Mouse (Mus musculus): Measurements from ENCODE around the gene Runx2. TPM values are rescaled to one million over a fixed set of nuclear protein-coding genes. Genes with fewer than 3 reads are reported as not detected.

Runx2 gene
- polyA plus RNA-seq, 1 experiment from 2014 or later, result 0.23 TPM

DNA sequence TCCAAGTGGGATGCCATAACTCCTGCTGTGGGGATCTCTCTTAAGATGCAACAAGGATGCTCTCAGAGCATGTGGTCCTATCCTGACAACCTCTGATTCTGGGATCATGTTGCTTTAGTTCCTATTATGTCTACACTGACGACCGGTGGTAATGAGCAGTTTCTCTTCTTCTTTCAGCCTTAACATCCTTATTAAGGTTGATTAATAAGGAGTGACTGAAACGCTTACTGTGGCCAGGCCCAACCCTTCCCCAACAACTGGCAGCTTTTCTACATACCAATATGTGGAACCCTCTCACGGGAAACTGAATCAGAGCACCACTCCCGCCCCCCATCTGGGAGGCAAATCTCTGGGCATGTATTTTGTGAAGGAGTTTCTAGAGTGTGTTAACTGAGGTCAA is 243.7 kb downstream of the Runx2 start:
- Histone ChIP-seq H3K36me3 (no peaks in the 10 kb centered on the region), H3K27ac (no peak overlapping the region), H3K9ac (no peak overlapping the region), H3K27me3 (0 out of 2 replicates have a peak, but pooled peaks cover 2% of the 10 kb centered on the region), H3K4me2 (no peak overlapping the region), H3K4me3 (no peak overlapping the region), H3K4me1 (replicated peaks) (no peaks in the 10 kb centered on the region), H3K9me3 (replicated peaks) (no peaks in the 10 kb centered on the region)
- no peak for ATAC-seq (replicated peaks; ENCODE audit: insufficient number of reproducible peaks, insufficient read depth, low FRiP score, low read depth)
- 72% methylated on average over 5 of the region's 5 CpGs for WGBS

DNA sequence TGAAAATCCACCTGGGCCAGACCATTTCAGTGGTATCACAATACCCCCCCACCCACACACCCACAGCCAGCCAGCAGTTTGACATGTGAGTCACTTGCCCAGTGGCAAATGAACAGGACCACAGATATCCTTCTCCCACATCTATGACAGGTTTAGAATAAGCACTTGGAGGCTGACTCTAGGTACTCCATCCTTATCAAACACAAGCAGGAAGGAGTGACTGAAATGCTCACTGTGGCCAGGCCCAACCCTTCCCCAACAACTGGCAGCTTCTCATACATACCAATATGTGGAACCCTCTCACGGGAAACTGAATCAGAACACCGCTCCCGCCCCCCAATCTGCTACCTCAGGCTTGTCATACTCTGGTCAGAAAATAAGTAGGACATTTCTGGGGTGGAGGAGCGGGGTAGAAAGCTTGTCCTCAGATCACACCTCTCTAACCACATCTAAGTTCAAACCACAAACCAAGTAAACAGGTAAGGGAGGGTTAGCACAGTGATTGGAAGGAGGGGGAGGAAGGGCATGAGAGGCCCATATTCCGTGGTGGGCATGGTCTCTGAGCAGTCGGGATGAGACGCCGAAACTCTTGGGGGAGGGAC is 245.5 kb downstream of the Runx2 start:
- Histone ChIP-seq H3K9ac (no peak overlapping the region), H3K27ac (no peak overlapping the region), H3K4me2 (no peak overlapping the region), H3K27me3 (0 out of 2 replicates have a peak, but pooled peaks cover 2% of the 10 kb centered on the region), H3K4me1 (replicated peaks) (no peaks in the 10 kb centered on the region), H3K4me3 (no peak overlapping the region), H3K9me3 (replicated peaks) (no peaks in the 10 kb centered on the region), H3K36me3 (no peaks in the 10 kb centered on the region)
- 77% methylated on average over 8 of the region's 8 CpGs for WGBS
- no peak for ATAC-seq (replicated peaks; ENCODE audit: insufficient number of reproducible peaks, insufficient read depth, low FRiP score, low read depth)

DNA sequence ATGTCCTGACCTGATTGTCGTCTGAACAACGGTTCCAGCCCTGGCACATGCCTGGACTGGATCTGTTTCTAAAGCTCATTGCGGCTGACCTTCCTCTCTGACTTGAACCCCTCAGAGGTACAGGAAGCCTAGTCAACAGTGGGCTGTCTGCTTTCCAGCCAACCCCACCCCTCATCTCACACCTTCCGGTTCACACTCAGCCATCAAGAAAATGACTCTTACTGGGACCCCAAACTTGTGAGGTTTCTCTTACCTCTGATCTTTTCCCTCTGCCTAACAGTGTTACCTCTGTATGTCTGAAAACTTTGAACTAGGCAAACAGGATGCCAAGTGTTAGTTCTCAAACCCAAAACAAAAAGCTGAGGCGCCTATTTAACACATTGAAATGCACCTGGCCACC is 247.6 kb downstream of the Runx2 start:
- ATAC-seq (replicated peaks; ENCODE audit: insufficient number of reproducible peaks, insufficient read depth, low FRiP score, low read depth), result no peak
- no peak overlapping the region for H3K9ac ChIP-seq
- H3K4me1 ChIP-seq (replicated peaks), result no peaks in the 10 kb centered on the region
- 73% methylated on average over 5 of the region's 5 CpGs for WGBS
- no peak overlapping the region for H3K4me2 ChIP-seq
- no peaks in the 10 kb centered on the region for H3K9me3 ChIP-seq (replicated peaks)
- H3K36me3 ChIP-seq, result no peaks in the 10 kb centered on the region
- H3K4me3 ChIP-seq, result no peak overlapping the region
- no peak overlapping the region for H3K27ac ChIP-seq
- H3K27me3 ChIP-seq, result 0 out of 2 replicates have a peak, but pooled peaks cover 2% of the 10 kb centered on the region

DNA sequence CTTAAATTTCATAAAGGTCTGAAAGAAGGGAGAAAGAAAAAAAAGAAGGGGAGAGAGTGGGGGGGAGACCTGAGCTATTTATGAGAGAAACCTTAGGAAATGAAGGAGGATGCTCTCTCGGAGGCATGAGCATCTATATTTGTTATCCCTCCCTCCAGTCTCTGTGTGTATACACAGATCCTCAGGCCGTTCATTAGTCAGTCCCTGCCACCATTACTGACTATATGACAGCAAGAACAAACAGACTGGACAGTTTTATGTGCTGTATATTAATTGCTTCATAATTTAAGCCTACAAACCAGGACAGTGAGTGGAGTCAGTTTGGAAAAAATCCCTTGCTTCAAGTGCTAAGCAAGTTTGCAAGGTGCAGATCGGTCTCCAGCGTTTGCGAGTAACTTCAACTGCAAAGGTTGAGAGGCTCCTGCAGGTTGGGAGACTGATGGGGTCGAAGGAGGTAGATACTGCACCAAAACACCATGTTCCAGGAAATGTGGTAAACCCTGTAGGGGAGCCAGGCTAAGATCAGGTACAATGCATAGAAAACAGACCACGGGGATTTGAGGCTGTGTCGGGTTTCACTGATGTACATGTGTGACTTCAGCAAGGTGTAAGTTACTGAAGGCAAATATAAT is 248.6 kb downstream of the Runx2 start:
- ATAC-seq (replicated peaks; ENCODE audit: insufficient number of reproducible peaks, insufficient read depth, low FRiP score, low read depth), result no peak
- 0 out of 2 replicates have a peak, but pooled peaks cover 2% of the 10 kb centered on the region for H3K27me3 ChIP-seq
- 72% methylated on average over 8 of the region's 8 CpGs for WGBS

DNA sequence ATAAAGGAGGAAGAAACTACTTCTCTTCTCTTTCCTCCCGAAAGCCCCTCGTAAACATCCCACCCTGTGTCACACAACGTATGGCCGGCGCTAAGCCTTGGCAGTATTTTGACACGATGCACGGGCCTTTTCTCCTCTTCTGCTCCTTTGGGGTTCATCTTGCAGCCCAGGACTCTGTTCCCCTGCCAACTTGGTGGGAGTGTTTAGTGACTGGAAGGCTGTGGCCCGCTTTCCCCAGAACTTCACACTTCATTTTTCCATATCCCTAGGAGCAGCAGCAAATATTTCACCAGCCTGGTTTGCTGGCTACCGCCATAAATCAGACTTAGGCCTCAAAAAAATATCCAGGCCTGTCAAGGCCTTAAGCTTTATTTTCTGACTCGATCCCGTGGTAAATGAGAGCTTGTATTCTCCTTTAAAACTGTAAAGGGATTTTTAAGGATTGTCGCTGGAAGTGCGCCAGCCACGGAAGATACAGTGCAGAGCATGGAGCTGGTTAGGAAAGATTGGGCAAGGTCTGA is 249.2 kb downstream of the Runx2 start:
- WGBS, result 68% methylated on average over 14 of the region's 14 CpGs
- no peak for ATAC-seq (replicated peaks; ENCODE audit: insufficient number of reproducible peaks, insufficient read depth, low FRiP score, low read depth)

More for the DNA sequence above, 248.6 kb downstream of the Runx2 start:
- Histone ChIP-seq H3K9me3 (replicated peaks) (no peaks in the 10 kb centered on the region), H3K4me3 (no peak overlapping the region), H3K36me3 (no peaks in the 10 kb centered on the region), H3K27ac (no peak overlapping the region), H3K9ac (no peak overlapping the region), H3K4me1 (replicated peaks) (no peaks in the 10 kb centered on the region), H3K4me2 (no peak overlapping the region)

DNA sequence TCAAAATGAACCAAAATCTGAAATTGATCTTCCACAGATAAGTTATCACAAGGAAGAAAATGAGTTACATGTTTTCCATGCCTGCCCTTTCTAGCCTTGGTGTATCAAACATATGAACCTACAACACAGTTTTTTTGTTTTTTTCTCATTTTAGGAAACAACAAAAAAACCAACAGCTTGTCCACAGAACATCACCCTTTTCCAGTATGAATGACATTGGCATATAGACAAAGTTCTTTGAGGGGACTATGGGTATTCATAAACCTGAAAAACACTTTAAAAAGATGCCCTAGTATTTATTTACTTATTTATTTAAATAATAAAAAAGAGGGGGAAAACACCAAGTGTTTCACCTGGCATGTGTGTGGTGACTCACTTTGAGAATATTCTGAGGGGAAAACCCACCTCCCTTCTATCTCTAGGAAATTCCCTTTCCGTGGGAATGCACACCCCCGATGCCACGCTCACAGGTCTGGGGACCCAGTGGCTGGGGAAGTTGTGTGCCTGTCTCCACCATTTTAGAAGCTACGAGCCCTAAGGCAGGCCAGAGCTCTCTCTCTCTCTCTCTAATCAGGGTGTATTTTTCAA is 249.9 kb downstream of the Runx2 start:
- no peaks in the 10 kb centered on the region for H3K36me3 ChIP-seq
- H3K4me2 ChIP-seq, result no peak overlapping the region
- H3K27ac ChIP-seq, result no peak overlapping the region
- H3K9ac ChIP-seq, result no peak overlapping the region
- H3K4me3 ChIP-seq, result no peak overlapping the region
- WGBS, result 75% methylated on average over 4 of the region's 4 CpGs
- ATAC-seq (replicated peaks; ENCODE audit: insufficient number of reproducible peaks, insufficient read depth, low FRiP score, low read depth), result no peak
- no peaks in the 10 kb centered on the region for H3K9me3 ChIP-seq (replicated peaks)
- 0 out of 2 replicates have a peak, but pooled peaks cover 2% of the 10 kb centered on the region for H3K27me3 ChIP-seq
- no peaks in the 10 kb centered on the region for H3K4me1 ChIP-seq (replicated peaks)

More for the DNA sequence above, 249.2 kb downstream of the Runx2 start:
- Histone ChIP-seq H3K4me1 (replicated peaks) (no peaks in the 10 kb centered on the region), H3K36me3 (no peaks in the 10 kb centered on the region), H3K27me3 (0 out of 2 replicates have a peak, but pooled peaks cover 1% of the 10 kb centered on the region), H3K27ac (no peak overlapping the region), H3K4me3 (no peak overlapping the region), H3K9me3 (replicated peaks) (no peaks in the 10 kb centered on the region), H3K9ac (no peak overlapping the region), H3K4me2 (no peak overlapping the region)

DNA sequence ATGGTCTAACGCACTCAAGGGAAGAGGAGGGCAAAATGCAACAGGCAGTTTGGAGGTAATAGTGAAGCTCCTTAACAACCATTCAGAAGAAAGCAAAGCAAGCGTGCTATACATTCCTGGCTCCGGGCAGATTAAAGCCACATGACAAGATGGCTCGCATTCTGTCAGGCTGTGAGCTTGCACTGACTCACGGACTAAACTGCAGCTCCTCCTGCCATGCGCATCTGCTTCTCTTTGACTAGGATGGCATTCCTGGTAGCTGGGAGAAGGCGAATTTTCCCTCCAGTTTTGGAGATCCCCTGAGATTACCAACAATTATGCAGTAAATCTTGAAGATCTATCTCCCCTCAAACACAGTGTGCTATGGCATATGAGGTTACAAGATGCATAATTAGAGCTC is 254.6 kb downstream of the Runx2 start:
- no peaks in the 10 kb centered on the region for H3K36me3 ChIP-seq
- no peaks in the 10 kb centered on the region for H3K4me1 ChIP-seq (replicated peaks)
- no peak overlapping the region for H3K4me2 ChIP-seq
- no peaks in the 10 kb centered on the region for H3K9me3 ChIP-seq (replicated peaks)
- H3K27ac ChIP-seq, result no peak overlapping the region
- H3K4me3 ChIP-seq, result no peak overlapping the region
- 65% methylated on average over 7 of the region's 7 CpGs for WGBS
- H3K9ac ChIP-seq, result no peak overlapping the region
- ATAC-seq (replicated peaks; ENCODE audit: insufficient number of reproducible peaks, insufficient read depth, low FRiP score, low read depth), result no peak
- H3K27me3 ChIP-seq, result 0 out of 2 replicates have a peak, but pooled peaks cover 3% of the 10 kb centered on the region

DNA sequence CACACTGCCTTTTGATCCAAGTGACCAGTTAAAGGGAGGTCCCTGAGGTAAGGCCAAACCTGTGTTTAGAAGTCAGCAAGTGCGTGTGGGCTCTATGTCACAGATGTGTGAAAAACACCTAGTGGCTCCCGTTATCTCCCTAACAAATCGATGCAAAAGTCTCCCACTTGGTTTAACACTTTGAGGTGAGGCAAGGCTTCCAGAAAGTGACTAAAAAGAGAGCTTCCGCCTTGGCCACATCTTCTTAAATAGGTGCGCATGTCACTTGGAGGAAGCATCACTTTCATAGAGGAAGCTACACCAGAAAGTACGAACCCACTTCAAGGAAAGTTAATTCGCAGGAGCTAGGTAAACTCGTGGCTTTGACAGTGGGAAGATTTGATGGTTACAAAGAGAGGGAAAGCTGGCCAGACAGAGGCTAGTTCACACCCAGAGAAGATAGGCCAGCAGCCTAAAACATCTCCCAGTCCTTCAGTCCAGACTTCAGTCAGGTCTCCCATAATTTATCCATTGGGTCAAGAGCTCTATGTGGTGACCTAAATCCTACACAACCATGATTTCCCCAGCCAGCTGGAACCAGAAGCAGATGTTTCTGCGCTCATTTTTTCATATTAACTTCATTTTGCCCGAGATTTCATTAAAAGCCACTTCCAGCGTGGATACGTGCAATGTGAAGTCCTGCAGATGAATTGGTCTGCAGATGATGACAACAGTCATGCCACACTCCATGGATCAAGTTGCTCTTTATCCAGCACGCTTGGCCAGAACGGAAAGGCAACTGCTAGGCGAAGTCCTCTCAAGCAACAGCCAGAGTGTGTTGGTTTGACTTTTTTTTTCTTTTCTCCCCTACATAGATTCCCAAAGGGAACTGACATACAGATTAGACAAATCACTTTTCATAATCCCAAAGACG is 257.1 kb downstream of the Runx2 start:
- no peak overlapping the region for H3K4me2 ChIP-seq
- no peaks in the 10 kb centered on the region for H3K36me3 ChIP-seq
- H3K4me3 ChIP-seq, result no peak overlapping the region
- no peak overlapping the region for H3K9ac ChIP-seq
- H3K9me3 ChIP-seq (replicated peaks), result no peaks in the 10 kb centered on the region
- no peak overlapping the region for H3K27ac ChIP-seq
- ATAC-seq (replicated peaks; ENCODE audit: insufficient number of reproducible peaks, insufficient read depth, low FRiP score, low read depth), result no peak
- H3K4me1 ChIP-seq (replicated peaks), result no peaks in the 10 kb centered on the region
- WGBS, result 66% methylated on average over 16 of the region's 16 CpGs
- 0 out of 2 replicates have a peak, but pooled peaks cover 3% of the 10 kb centered on the region for H3K27me3 ChIP-seq

DNA sequence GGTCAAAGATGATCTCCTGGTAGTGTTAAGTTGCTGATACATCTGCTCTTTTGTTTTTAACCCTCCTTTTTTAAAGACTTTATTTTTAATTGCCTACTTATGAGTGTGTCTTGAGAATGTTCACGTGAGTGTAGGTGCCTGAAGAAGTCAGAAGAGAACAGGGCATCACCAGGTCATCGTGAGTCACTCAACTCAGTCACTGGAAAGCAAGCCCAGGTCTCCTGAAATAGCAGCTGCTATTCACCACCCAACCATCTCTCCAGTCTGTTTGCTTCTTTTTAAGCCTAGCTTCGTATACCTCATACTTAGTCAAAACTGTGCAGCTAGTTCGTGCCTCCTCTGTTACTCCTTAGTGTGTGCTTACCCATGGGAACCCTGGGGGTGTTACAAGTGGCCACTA is 259.7 kb downstream of the Runx2 start:
- H3K4me2 ChIP-seq, result no peak overlapping the region
- no peaks in the 10 kb centered on the region for H3K36me3 ChIP-seq
- no peak for ATAC-seq (replicated peaks; ENCODE audit: insufficient number of reproducible peaks, insufficient read depth, low FRiP score, low read depth)
- H3K4me3 ChIP-seq, result no peak overlapping the region
- 0 out of 2 replicates have a peak, but pooled peaks cover 3% of the 10 kb centered on the region for H3K27me3 ChIP-seq
- no peaks in the 10 kb centered on the region for H3K4me1 ChIP-seq (replicated peaks)
- H3K9ac ChIP-seq, result no peak overlapping the region
- 79% methylated on average over 4 of the region's 4 CpGs for WGBS
- H3K9me3 ChIP-seq (replicated peaks), result no peaks in the 10 kb centered on the region
- H3K27ac ChIP-seq, result no peak overlapping the region

DNA sequence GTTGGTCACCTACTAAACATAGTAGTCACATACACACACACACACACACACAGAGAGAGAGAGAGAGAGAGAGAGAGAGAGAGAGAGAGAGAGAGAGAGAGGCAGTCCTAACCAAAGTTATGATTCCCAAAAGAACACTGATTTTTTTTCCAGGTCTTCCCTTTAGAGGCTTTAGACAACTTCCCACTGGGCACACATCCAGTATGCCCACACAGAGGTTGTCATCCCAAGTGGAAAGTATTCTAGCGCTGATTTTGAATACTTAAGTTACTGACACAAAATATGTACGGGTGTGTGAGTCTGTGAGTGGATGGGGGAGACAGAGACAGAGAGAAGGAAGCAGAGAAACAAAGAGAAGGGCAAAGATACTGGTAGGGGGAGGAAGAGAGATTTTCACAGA is 265.0 kb downstream of the Runx2 start:
- Histone ChIP-seq H3K9ac (no peak overlapping the region), H3K4me2 (no peak overlapping the region), H3K4me3 (no peak overlapping the region), H3K27ac (no peak overlapping the region), H3K27me3 (peaks cover 11% of the 10 kb centered on the region), H3K4me1 (replicated peaks) (peaks cover 6% of the 10 kb centered on the region; the same call in 1 of the 2 replicates), H3K36me3 (no peaks in the 10 kb centered on the region), H3K9me3 (replicated peaks) (no peaks in the 10 kb centered on the region)
- ATAC-seq (replicated peaks; ENCODE audit: insufficient number of reproducible peaks, insufficient read depth, low FRiP score, low read depth), result no peak
- WGBS, result 57% methylated on average over 2 of the region's 2 CpGs

DNA sequence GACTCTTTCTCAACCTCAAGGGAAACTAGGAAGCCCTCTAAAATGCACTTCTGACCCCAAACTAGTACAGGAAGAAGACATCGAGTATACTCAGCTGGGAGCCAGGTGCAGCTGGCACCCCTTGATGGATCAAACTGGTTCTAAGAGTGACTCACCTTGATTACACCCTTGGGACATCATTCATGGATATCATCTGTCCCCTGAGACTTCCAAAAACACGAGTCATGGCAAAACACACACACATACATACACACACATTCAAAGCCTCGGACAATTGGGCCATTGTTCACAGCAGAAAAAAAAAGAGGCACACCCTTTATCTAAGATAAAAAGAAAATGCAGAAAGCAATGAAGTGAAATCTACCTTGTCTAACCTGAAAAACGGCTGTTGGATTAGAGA is 266.7 kb downstream of the Runx2 start:
- Histone ChIP-seq H3K4me1 (replicated peaks) (peaks cover 6% of the 10 kb centered on the region; the same call in 1 of the 2 replicates), H3K4me2 (no peak overlapping the region), H3K9me3 (replicated peaks) (no peaks in the 10 kb centered on the region), H3K27ac (no peak overlapping the region), H3K9ac (no peak overlapping the region), H3K4me3 (no peak overlapping the region), H3K36me3 (no peaks in the 10 kb centered on the region), H3K27me3 (peaks cover 11% of the 10 kb centered on the region)
- no peak for ATAC-seq (replicated peaks; ENCODE audit: insufficient number of reproducible peaks, insufficient read depth, low FRiP score, low read depth)
- WGBS, result 60% methylated on average over 4 of the region's 4 CpGs
